Mouse (Mus musculus): ENCODE data around the gene 2310034G01Rik. TPM values are rescaled to one million over a fixed set of nuclear protein-coding genes. Genes with fewer than 3 reads are reported as not detected.
A peak's percentile ranks its signal among the peaks of the same experiment; 100 is the strongest.

The 2310034G01Rik gene
- polyA plus RNA-seq, 1 experiment = not detected

- H3K4me1 ChIP-seq (ENCODE audit: control insufficient read depth, insufficient read depth, low read length) = peaks cover 50% of the 10 kb centered on the region
- 2% methylated on average over 27 of the region's 29 CpGs for WGBS
- peak overlapping the region; percentile 81 for H3K4me3 ChIP-seq (ENCODE audit: insufficient read depth, low read depth, low read length)
- TF ChIP-seq POLR2A (IDR thresholded peaks at IDR 0.05; ENCODE audit: insufficient read depth, low read depth, low read length) (no peak), CTCF (IDR thresholded peaks at IDR 0.05; ENCODE audit: insufficient read depth, low read depth, low read length) (no peak)
- peak overlapping the region; percentile 94 for H3K27ac ChIP-seq (ENCODE audit: insufficient read depth, low read depth, low read length)
Observed at GRCm38 (mm10) chr19:46326019-46326755, 23.9 kb downstream of the 2310034G01Rik start.

DNA sequence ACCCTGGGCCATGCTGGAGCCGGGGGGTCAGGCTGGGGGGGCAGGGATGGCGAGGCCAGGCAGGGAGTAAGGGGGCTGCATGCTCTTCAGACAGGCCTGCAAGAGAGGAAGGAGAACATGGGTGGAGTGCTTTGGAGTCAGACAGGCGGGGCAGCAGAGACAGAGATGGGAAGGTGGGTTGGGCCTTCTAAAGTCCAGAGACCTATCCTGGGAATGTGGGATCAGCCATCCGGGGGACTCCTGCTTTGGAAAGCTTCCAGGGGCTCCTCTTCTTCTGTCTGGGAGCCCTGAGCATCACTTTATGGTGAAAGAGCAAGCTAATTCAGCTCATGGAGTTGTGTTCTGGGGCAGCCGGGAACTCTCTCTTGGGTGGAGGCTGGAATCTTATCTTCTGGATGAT, 25.2 kb downstream of the 2310034G01Rik start:
- TF ChIP-seq CTCF (IDR thresholded peaks at IDR 0.05; ENCODE audit: insufficient read depth, low read depth, low read length) = no peak
- no peak for TF ChIP-seq POLR2A (IDR thresholded peaks at IDR 0.05; ENCODE audit: insufficient read depth, low read depth, low read length)
- H3K4me1 ChIP-seq (ENCODE audit: control insufficient read depth, insufficient read depth, low read length) = peaks cover 60% of the 10 kb centered on the region
- H3K4me3 ChIP-seq (ENCODE audit: insufficient read depth, low read depth, low read length) = peak overlapping the region; percentile 23
- H3K27ac ChIP-seq (ENCODE audit: insufficient read depth, low read depth, low read length) = peak overlapping the region; percentile 79; the same call in 1 of the 2 replicates
- WGBS = 48% methylated on average over 5 of the region's 5 CpGs

DNA sequence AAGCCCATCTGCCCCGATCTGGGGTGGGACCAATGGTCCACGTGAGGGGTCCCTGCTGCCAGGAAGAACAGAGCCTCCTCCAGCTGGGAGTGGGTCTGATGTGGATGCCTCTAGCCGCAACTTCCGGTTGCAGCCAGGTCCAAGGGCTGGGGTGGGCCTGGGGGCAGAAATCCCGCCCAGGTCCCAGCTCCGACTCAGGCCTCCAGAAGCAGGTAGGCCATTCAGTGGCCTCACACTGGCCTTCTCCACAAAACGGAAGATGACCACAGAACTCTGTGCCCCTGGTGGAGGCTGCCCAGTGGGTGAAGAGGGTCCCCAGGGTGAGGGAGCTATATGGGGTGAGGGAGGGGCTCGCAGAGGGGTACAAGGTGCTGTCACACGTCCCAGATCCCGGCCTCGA, 25.7 kb downstream of the 2310034G01Rik start:
- TF ChIP-seq POLR2A (IDR thresholded peaks at IDR 0.05; ENCODE audit: insufficient read depth, low read depth, low read length) = no peak
- TF ChIP-seq CTCF (IDR thresholded peaks at IDR 0.05; ENCODE audit: insufficient read depth, low read depth, low read length) = no peak
- Histone ChIP-seq H3K4me3 (ENCODE audit: insufficient read depth, low read depth, low read length) (peak overlapping the region; percentile 23), H3K4me1 (ENCODE audit: control insufficient read depth, insufficient read depth, low read length) (peaks cover 62% of the 10 kb centered on the region), H3K27ac (ENCODE audit: insufficient read depth, low read depth, low read length) (peak overlapping the region; percentile 79; the same call in 1 of the 2 replicates)
- WGBS = 73% methylated on average over 11 of the region's 11 CpGs

- Histone ChIP-seq H3K27ac (ENCODE audit: insufficient read depth, low read depth, low read length) (peak overlapping the region; percentile 79), H3K4me1 (ENCODE audit: control insufficient read depth, insufficient read depth, low read length) (peaks cover 64% of the 10 kb centered on the region), H3K4me3 (ENCODE audit: insufficient read depth, low read depth, low read length) (no peak overlapping the region)
- no peak for TF ChIP-seq POLR2A (IDR thresholded peaks at IDR 0.05; ENCODE audit: insufficient read depth, low read depth, low read length)
- no peak for TF ChIP-seq CTCF (IDR thresholded peaks at IDR 0.05; ENCODE audit: insufficient read depth, low read depth, low read length)
- 64% methylated on average over 5 of the region's 5 CpGs for WGBS
Observed at GRCm38 (mm10) chr19:46323716-46324115, 26.4 kb downstream of the 2310034G01Rik start.

DNA sequence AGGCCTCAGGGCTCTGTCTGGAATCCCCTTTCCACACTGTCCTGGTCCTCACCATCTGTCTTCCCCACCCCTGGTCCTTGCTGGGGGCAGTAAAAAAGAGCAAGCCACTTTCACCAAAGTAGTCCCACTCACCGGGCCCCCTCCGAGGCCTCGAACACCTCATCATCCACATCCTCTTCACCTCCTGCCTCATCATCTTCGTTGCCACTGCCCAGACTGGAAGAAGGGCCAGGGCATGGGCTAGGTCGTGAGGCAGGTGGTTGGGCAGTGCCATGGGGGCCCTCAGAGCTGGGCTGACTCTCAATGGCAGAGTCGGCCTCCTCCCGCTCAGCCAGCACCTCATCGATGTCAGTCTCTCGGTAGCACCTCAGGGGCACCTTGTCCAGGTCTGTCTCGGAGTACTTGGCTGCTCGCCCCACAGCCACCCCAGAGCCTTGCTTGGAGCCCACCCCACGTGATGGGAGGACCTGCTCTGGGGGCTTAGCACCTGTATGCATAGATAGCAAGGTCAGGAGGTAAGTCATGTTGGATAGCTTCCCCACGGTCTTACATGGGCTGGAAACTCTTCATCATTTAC, 27.0 kb downstream of the 2310034G01Rik start:
- H3K4me1 ChIP-seq (ENCODE audit: control insufficient read depth, insufficient read depth, low read length) = peaks cover 68% of the 10 kb centered on the region
- H3K27ac ChIP-seq (ENCODE audit: insufficient read depth, low read depth, low read length) = peak overlapping the region; percentile 79
- whole genome bisulfite sequencing = 58% methylated on average over 13 of the region's 13 CpGs

GRCm38 (mm10) chr19:46322144-46322995, 27.7 kb downstream of the 2310034G01Rik start:
- Histone ChIP-seq H3K4me3 (ENCODE audit: insufficient read depth, low read depth, low read length) (peak overlapping the region; percentile 6; the same call in 1 of the 2 replicates), H3K4me1 (ENCODE audit: control insufficient read depth, insufficient read depth, low read length) (peaks cover 68% of the 10 kb centered on the region), H3K27ac (ENCODE audit: insufficient read depth, low read depth, low read length) (peak overlapping the region; percentile 90)
- 26% methylated on average over 11 of the region's 11 CpGs for WGBS
- TF ChIP-seq CTCF (IDR thresholded peaks at IDR 0.05; ENCODE audit: insufficient read depth, low read depth, low read length) (no peak), POLR2A (IDR thresholded peaks at IDR 0.05; ENCODE audit: insufficient read depth, low read depth, low read length) (no peak)

More for the DNA sequence above, 27.0 kb downstream of the 2310034G01Rik start:
- TF ChIP-seq CTCF (IDR thresholded peaks at IDR 0.05; ENCODE audit: insufficient read depth, low read depth, low read length) = no peak
- TF ChIP-seq POLR2A (IDR thresholded peaks at IDR 0.05; ENCODE audit: insufficient read depth, low read depth, low read length) = no peak
- H3K4me3 ChIP-seq (ENCODE audit: insufficient read depth, low read depth, low read length) = no peak overlapping the region

DNA sequence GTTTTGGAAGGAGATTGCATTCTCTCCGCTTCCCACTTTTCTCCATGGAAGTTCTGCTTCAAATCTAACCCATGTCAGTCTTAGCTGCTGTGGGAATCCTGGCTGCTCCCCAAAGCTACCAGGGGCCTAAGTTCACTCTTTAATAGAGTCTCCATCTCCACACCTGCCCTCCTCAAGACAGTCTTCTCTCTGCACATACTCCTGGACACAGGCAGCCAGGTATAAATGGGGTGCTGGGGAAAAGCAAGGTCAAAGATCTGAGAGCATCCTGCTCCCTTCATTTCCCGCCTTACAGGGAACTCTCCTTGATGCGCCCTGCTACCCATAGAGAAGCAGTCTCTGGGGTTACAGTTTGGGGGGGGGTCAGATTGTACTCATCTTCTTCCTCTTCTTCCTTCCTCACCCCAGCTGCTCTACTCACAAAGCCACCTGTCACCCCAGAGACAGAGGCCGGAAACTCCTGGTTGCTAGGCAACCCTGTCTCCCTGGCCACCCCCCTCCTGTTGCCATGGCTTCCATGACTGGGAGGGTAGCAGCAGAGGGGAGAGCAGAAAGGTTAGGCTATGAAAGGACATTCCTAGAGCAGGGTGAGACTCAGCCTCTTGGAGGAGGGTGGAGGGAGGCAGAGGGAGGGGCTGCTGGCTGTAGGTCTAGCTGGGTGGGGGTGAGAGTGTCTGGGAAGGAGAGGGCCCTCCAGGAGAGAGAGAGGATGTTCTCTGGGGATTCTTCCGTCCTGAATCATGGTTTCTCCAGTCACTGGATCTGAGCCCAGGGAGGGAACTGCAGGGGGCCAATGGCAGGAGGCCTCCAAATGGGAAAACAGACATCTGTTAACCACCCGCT, 28.8 kb downstream of the 2310034G01Rik start:
- H3K27ac ChIP-seq (ENCODE audit: insufficient read depth, low read depth, low read length) = peak overlapping the region; percentile 90
- H3K4me1 ChIP-seq (ENCODE audit: control insufficient read depth, insufficient read depth, low read length) = peaks cover 78% of the 10 kb centered on the region
- TF ChIP-seq CTCF (IDR thresholded peaks at IDR 0.05; ENCODE audit: insufficient read depth, low read depth, low read length) (no peak), POLR2A (IDR thresholded peaks at IDR 0.05; ENCODE audit: insufficient read depth, low read depth, low read length) (0 out of 2 replicates have a peak, but pooled peaks have one; percentile 20)
- 17% methylated on average over 6 of the region's 6 CpGs for WGBS
- H3K4me3 ChIP-seq (ENCODE audit: insufficient read depth, low read depth, low read length) = no peak overlapping the region; the same call in 1 of the 2 replicates
